In genomic region chr8:9008006-9008780, GRCm38 (mm10) we compare ENCODE assay signal across 24 mouse cellular contexts.
A peak's percentile ranks its signal among the peaks of the same experiment; 100 is the strongest.
DNase-seq lines count a peak whose midpoint lies in the region; ATAC-seq and TF ChIP-seq lines count a peak whose summit lies in the region.
"Had no signal": no experiment of that assay in that cellular context is flagged by ENCODE, and none has a peak within 500 bp of the region (broad histone marks: within the 10 kb centered on the region; RNA-seq: fewer than 3 reads in every experiment).

No protein-coding gene starts in this region.

- H3K4me1 ChIP-seq in heart, embryonic 15.5 days (replicated peaks), result no peaks in the 10 kb centered on the region
- H3K4me1 ChIP-seq in midbrain, embryonic 10.5 days, result no peaks in the 10 kb centered on the region
- H3K4me1 ChIP-seq in midbrain, postnatal 0 days (ENCODE audit: insufficient read depth, low read length), result no peaks in the 10 kb centered on the region
- H3K4me1 ChIP-seq: embryonic facial prominence, embryonic 15.5 days; forebrain, embryonic 12.5 days; limb, embryonic 10.5 days; limb, embryonic 15.5 days; midbrain, embryonic 13.5 days had no signal

- no peak for DNase-seq in heart, postnatal 4 days
- peak; percentile 7 for DNase-seq in midbrain, embryonic 10.5 days (ENCODE audit: low spot score)
- no peak for DNase-seq in midbrain, postnatal 0 days (ENCODE audit: low spot score)
- peak; percentile 20 for DNase-seq in splenic B cell, adult 2 months (ENCODE audit: low read depth, low spot score)
- DNase-seq: adrenal gland, adult 2 months; adrenal gland, postnatal 36 days; B cell, adult 2 months; cerebellum, adult 18-20 months; cerebellum, postnatal 10 days; forebrain, postnatal 0 days; kidney, adult 18-20 months; kidney, postnatal 4 days; layer of hippocampus, postnatal 36 days; lung, postnatal 36 days; right cerebral cortex, postnatal 25 days had no signal

- H3K27ac ChIP-seq in heart, embryonic 15.5 days, result no peak overlapping the region
- no peak overlapping the region for H3K27ac ChIP-seq in midbrain, embryonic 10.5 days (replicated peaks)
- H3K27ac ChIP-seq in midbrain, postnatal 0 days (ENCODE audit: low read depth, low read length), result no peak overlapping the region
- H3K27ac ChIP-seq: embryonic facial prominence, embryonic 15.5 days; forebrain, embryonic 12.5 days; limb, embryonic 10.5 days; limb, embryonic 15.5 days; midbrain, embryonic 13.5 days had no signal

- H3K9ac ChIP-seq in heart, embryonic 15.5 days, result no peak overlapping the region
- no peak overlapping the region for H3K9ac ChIP-seq in midbrain, postnatal 0 days (replicated peaks; ENCODE audit: low read length, poor library complexity, severe bottlenecking)
- H3K9ac ChIP-seq: embryonic facial prominence, embryonic 15.5 days; forebrain, embryonic 12.5 days; forebrain, postnatal 0 days; limb, embryonic 15.5 days; midbrain, embryonic 13.5 days had no signal

- no peaks in the 10 kb centered on the region for H3K9me3 ChIP-seq in heart, embryonic 15.5 days (replicated peaks)
- H3K9me3 ChIP-seq in midbrain, embryonic 10.5 days (replicated peaks), result no peaks in the 10 kb centered on the region
- H3K9me3 ChIP-seq in midbrain, postnatal 0 days (ENCODE audit: low read length), result no peaks in the 10 kb centered on the region
- H3K9me3 ChIP-seq: embryonic facial prominence, embryonic 15.5 days; forebrain, embryonic 12.5 days; limb, embryonic 10.5 days; limb, embryonic 15.5 days; midbrain, embryonic 13.5 days had no signal

- WGBS in heart, embryonic 15.5 days, result 53% methylated on average over 11 of the region's 11 CpGs
- 87% methylated on average over 11 of the region's 11 CpGs for WGBS in midbrain, embryonic 10.5 days
- WGBS in midbrain, postnatal 0 days, result 82% methylated on average over 11 of the region's 11 CpGs

- H3K4me2 ChIP-seq in heart, embryonic 15.5 days, result no peak overlapping the region
- H3K4me2 ChIP-seq in midbrain, postnatal 0 days (ENCODE audit: low read depth, low read length, poor library complexity, severe bottlenecking), result no peak overlapping the region
- H3K4me2 ChIP-seq: embryonic facial prominence, embryonic 15.5 days; forebrain, embryonic 12.5 days; limb, embryonic 15.5 days; midbrain, embryonic 13.5 days had no signal

- 0 out of 2 replicates have a peak, but pooled peaks have one; percentile 31 for ATAC-seq in heart, embryonic 15.5 days (replicated peaks; ENCODE audit: insufficient number of reproducible peaks, insufficient read depth, low FRiP score, low read depth)
- no peak for ATAC-seq in midbrain, postnatal 0 days (ENCODE audit: low FRiP score)
- peak; percentile 42; the same call in 1 of the 2 replicates for ATAC-seq in common myeloid progenitor, adult 5-6 weeks (replicated peaks; ENCODE audit: low read depth, poor library complexity, severe bottlenecking)
- ATAC-seq: activated CD4-positive, CD25-positive, alpha-beta regulatory T cell, adult 4 months; forebrain, postnatal 0 days; hindbrain, embryonic 16.5 days; midbrain, embryonic 13.5 days had no signal

- H3K4me3 ChIP-seq in heart, embryonic 15.5 days, result no peak overlapping the region
- no peak overlapping the region for H3K4me3 ChIP-seq in midbrain, embryonic 10.5 days
- no peak overlapping the region for H3K4me3 ChIP-seq in midbrain, postnatal 0 days (ENCODE audit: low read depth, low read length)
- H3K4me3 ChIP-seq: embryonic facial prominence, embryonic 15.5 days; forebrain, embryonic 12.5 days; limb, embryonic 10.5 days; limb, embryonic 15.5 days; midbrain, embryonic 13.5 days had no signal

- H3K36me3 ChIP-seq in heart, embryonic 15.5 days, result no peaks in the 10 kb centered on the region
- no peaks in the 10 kb centered on the region for H3K36me3 ChIP-seq in midbrain, embryonic 10.5 days
- no peaks in the 10 kb centered on the region for H3K36me3 ChIP-seq in midbrain, postnatal 0 days (ENCODE audit: insufficient read depth, low read length)
- no peaks in the 10 kb centered on the region for H3K36me3 ChIP-seq in splenic B cell, adult 2 months (ENCODE audit: control insufficient read depth, insufficient read depth, low read length, poor library complexity, severe bottlenecking)
- H3K36me3 ChIP-seq: embryonic facial prominence, embryonic 15.5 days; forebrain, embryonic 12.5 days; limb, embryonic 10.5 days; limb, embryonic 15.5 days; midbrain, embryonic 13.5 days had no signal

- no peak for TF ChIP-seq CTCF in midbrain, postnatal 0 days (IDR thresholded peaks at IDR 0.05)

- H3K27me3 ChIP-seq in heart, embryonic 15.5 days, result no peaks in the 10 kb centered on the region
- H3K27me3 ChIP-seq in midbrain, embryonic 10.5 days (ENCODE audit: low read depth, poor library complexity, severe bottlenecking), result no peaks in the 10 kb centered on the region
- H3K27me3 ChIP-seq in midbrain, postnatal 0 days (ENCODE audit: insufficient read depth, low read length), result no peaks in the 10 kb centered on the region
- H3K27me3 ChIP-seq in splenic B cell, adult 2 months (ENCODE audit: control insufficient read depth, insufficient read depth, low read length, poor library complexity, severe bottlenecking), result no peaks in the 10 kb centered on the region
- H3K27me3 ChIP-seq: embryonic facial prominence, embryonic 15.5 days; forebrain, embryonic 12.5 days; limb, embryonic 15.5 days had no signal

Comparison
In these comparisons a context has a peak if more than half of its experiments do, and no peak if none do; other contexts are left out.
1. DNase-seq: peak in midbrain, embryonic 10.5 days (single experiment) and splenic B cell, adult 2 months (single experiment); none in heart, postnatal 4 days (single experiment) and midbrain, postnatal 0 days (single experiment).